Mouse (Mus musculus): ENCODE data around the gene Ankrd52. TPM values are rescaled to one million over a fixed set of nuclear protein-coding genes. Genes with fewer than 3 reads are reported as not detected.

Ankrd52 gene
- polyA plus RNA-seq, 1 experiment from 2014 or later, result 9.0 TPM

DNA sequence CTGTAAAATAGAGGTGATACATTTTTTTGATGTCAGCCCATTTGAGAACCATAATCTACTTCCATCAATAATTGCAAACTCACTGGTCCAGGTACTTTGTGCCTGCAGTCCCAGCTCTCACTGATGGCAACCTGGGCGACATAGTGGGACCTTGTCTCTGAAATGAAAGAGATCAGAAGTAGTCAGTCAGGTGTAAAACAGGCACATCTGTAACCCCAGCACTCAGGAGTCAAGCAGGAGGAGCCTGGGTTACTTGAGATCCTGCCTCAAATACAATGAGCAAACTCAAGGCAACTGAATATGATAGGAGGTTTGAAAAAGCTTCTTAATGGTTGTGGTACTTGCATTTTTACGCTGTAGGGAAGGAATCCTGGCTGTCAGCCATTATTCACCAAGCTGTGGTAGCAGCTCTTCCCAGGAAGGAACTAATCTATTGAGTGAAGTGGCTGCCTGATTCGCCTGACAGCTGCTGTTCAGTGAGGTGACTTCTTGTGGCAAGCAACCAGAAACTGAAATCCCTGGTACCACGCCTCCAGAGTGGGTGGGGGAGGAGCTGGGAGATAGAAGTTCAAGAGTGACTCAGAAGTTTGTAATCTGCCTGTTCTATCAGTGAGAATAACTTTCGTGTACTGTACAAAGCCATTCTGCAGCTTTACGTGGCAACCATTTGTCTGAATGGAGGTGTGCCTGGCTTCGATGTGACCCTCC, 32.2 kb upstream of the Ankrd52 start:
- no peak overlapping the region for H3K4me3 ChIP-seq
- H3K27ac ChIP-seq (replicated peaks), result no peak overlapping the region
- no peaks in the 10 kb centered on the region for H3K9me3 ChIP-seq (replicated peaks)
- no peaks in the 10 kb centered on the region for H3K27me3 ChIP-seq (ENCODE audit: low read depth, poor library complexity, severe bottlenecking)
- H3K4me1 ChIP-seq, result peaks cover 11% of the 10 kb centered on the region
- 78% methylated on average over 7 of the region's 7 CpGs for WGBS
- DNase-seq (ENCODE audit: low spot score), result no peak
- peaks cover 49% of the 10 kb centered on the region for H3K36me3 ChIP-seq

DNA sequence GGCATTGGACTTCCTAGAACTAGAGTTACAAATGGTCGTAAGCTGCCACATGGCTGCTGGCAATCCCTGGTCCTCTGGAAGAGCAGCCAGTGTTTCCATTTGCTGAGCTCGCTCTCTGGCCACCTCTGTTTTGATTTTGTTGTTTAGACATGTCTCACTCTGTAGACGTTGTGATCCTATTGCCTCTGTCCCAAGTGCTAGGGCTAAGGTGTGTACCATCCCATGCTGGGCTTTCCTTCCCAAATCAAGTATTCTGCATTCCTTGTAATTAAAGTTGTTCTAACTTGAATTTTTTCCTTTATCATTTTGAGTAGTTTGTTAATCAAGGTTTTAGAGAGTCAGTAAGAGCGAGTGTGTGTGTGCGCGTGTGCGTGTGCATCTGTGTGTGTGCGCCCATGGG, 29.4 kb upstream of the Ankrd52 start:
- 95% methylated on average over 8 of the region's 8 CpGs for WGBS

GRCm38 (mm10) chr10:128358796-128359195, 18.1 kb upstream of the Ankrd52 start:
- 47% methylated on average over 2 of the region's 2 CpGs for WGBS
- H3K36me3 ChIP-seq, result peaks cover 98% of the 10 kb centered on the region
- no peak overlapping the region for H3K4me3 ChIP-seq
- no peaks in the 10 kb centered on the region for H3K27me3 ChIP-seq (ENCODE audit: low read depth, poor library complexity, severe bottlenecking)
- DNase-seq (ENCODE audit: low spot score), result no peak
- H3K9me3 ChIP-seq (replicated peaks), result no peaks in the 10 kb centered on the region
- H3K27ac ChIP-seq (replicated peaks), result no peak overlapping the region
- no peaks in the 10 kb centered on the region for H3K4me1 ChIP-seq

More for the DNA sequence above, 29.4 kb upstream of the Ankrd52 start:
- peaks cover 60% of the 10 kb centered on the region for H3K36me3 ChIP-seq
- no peak overlapping the region for H3K27ac ChIP-seq (replicated peaks)
- no peaks in the 10 kb centered on the region for H3K9me3 ChIP-seq (replicated peaks)
- peaks cover 10% of the 10 kb centered on the region; the same call in 1 of the 2 replicates for H3K4me1 ChIP-seq
- DNase-seq (ENCODE audit: low spot score), result no peak
- no peak overlapping the region for H3K4me3 ChIP-seq
- no peaks in the 10 kb centered on the region for H3K27me3 ChIP-seq (ENCODE audit: low read depth, poor library complexity, severe bottlenecking)

DNA sequence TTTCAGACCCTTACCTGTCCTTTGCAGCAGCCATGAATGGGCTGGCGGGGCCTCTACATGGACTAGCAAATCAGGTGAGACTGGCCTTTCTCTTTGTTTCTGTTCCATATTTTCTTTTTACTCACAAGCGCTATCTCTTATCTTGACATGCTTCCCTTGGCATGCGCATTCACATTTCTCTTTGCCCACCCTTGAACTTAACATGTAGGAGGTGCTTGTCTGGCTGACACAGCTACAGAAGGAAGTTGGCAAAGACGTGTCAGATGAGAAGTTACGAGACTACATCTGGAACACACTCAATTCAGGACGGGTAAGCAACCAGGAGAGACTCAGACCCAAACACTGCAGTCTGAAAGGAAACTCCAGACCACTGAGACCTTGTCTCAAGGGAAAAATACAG, 17.7 kb upstream of the Ankrd52 start:
- 95% methylated on average over 6 of the region's 6 CpGs for WGBS
- Histone ChIP-seq H3K4me3 (no peak overlapping the region), H3K27me3 (ENCODE audit: low read depth, poor library complexity, severe bottlenecking) (no peaks in the 10 kb centered on the region), H3K9me3 (replicated peaks) (no peaks in the 10 kb centered on the region), H3K4me1 (no peaks in the 10 kb centered on the region), H3K27ac (replicated peaks) (no peak overlapping the region), H3K36me3 (peaks cover 98% of the 10 kb centered on the region)
- DNase-seq (ENCODE audit: low spot score), result no peak

DNA sequence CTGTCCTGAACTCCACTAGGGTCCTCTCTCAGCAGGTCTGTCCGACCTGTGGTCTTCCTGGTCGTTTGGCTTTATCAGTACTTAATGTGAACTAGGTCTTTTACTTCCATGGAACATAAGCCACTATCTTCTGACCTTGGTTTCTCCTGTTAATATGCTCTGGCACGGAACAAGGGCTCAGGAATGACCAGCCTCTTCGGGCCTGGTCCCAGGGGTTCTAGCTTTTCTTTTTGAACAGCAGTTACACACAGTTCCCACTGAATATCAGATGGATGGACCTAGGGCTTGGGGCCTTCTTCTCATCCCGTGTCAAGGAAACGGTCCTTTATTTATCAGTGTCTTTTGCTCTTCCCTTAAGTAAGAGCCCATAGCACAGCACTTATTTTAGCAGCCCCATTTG, 15.1 kb upstream of the Ankrd52 start:
- Histone ChIP-seq H3K27ac (replicated peaks) (no peak overlapping the region), H3K27me3 (ENCODE audit: low read depth, poor library complexity, severe bottlenecking) (no peaks in the 10 kb centered on the region), H3K4me1 (no peaks in the 10 kb centered on the region), H3K4me3 (no peak overlapping the region), H3K9me3 (replicated peaks) (no peaks in the 10 kb centered on the region), H3K36me3 (peaks cover 93% of the 10 kb centered on the region)
- DNase-seq (ENCODE audit: low spot score), result no peak
- WGBS, result 94% methylated on average over 6 of the region's 6 CpGs

GRCm38 (mm10) chr10:128362568-128362967, 14.3 kb upstream of the Ankrd52 start:
- WGBS, result 54% methylated on average over 3 of the region's 3 CpGs
- Histone ChIP-seq H3K27me3 (ENCODE audit: low read depth, poor library complexity, severe bottlenecking) (no peaks in the 10 kb centered on the region), H3K4me3 (no peak overlapping the region), H3K27ac (replicated peaks) (no peak overlapping the region), H3K9me3 (replicated peaks) (no peaks in the 10 kb centered on the region), H3K4me1 (peaks cover 4% of the 10 kb centered on the region), H3K36me3 (peaks cover 86% of the 10 kb centered on the region)
- no peak for DNase-seq (ENCODE audit: low spot score)

DNA sequence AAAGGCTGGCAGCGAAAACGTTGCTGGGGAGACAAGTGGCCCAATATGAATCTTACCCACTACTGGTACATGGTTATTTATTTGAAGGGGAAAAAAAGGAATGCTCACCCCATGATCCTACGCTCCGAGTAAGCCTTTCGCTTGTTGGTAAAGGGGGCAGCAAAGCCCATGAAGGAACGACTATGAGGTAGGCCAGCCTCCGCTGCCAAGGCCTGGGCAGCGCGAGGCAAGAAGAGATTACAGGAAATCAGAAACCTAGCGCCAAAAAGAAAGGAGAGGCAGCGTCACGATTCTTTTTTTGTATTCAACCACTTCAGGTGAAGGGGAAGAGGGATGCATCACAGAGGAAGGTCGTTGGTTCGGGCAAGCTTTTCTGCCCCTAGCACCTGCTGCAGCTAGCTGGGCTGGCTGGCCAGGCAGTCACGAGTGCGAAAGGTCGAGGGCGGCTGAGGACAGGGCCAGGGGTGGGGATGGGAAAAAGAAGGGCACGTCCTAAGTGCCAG, 9.0 kb upstream of the Ankrd52 start:
- WGBS, result 18% methylated on average over 19 of the region's 19 CpGs
- no peak for DNase-seq (ENCODE audit: low spot score)
- Histone ChIP-seq H3K4me1 (peaks cover 27% of the 10 kb centered on the region), H3K36me3 (peaks cover 32% of the 10 kb centered on the region), H3K27me3 (ENCODE audit: low read depth, poor library complexity, severe bottlenecking) (no peaks in the 10 kb centered on the region), H3K4me3 (peak overlapping the region; percentile 82), H3K27ac (replicated peaks) (peak overlapping the region; percentile 85), H3K9me3 (replicated peaks) (no peaks in the 10 kb centered on the region)

- peak; percentile 93 for DNase-seq (ENCODE audit: low spot score)
- 0% methylated on average over 87 of the region's 87 CpGs for WGBS
Observed at GRCm38 (mm10) chr10:128368402-128369217, 8.3 kb upstream of the Ankrd52 start, which contains the start of gene Coq10a. TSS of gene Coq10a (minus strand) at chr10:128368997.

GRCm38 (mm10) chr10:128369218-128369543, 7.7 kb upstream of the Ankrd52 start:
- H3K9me3 ChIP-seq (replicated peaks), result no peaks in the 10 kb centered on the region
- H3K27ac ChIP-seq (replicated peaks), result peak overlapping the region; percentile 85
- no peaks in the 10 kb centered on the region for H3K27me3 ChIP-seq (ENCODE audit: low read depth, poor library complexity, severe bottlenecking)
- peak overlapping the region; percentile 82 for H3K4me3 ChIP-seq
- 7% methylated on average over 9 of the region's 9 CpGs for WGBS
- H3K36me3 ChIP-seq, result peaks cover 20% of the 10 kb centered on the region
- no peak for DNase-seq (ENCODE audit: low spot score)
- H3K4me1 ChIP-seq, result peaks cover 27% of the 10 kb centered on the region

More at GRCm38 (mm10) chr10:128368402-128369217, 8.3 kb upstream of the Ankrd52 start, which contains the start of gene Coq10a:
- Histone ChIP-seq H3K4me1 (peaks cover 27% of the 10 kb centered on the region), H3K9me3 (replicated peaks) (no peaks in the 10 kb centered on the region), H3K4me3 (peak within 1 kb of the TSS; percentile 82), H3K36me3 (peaks cover 26% of the 10 kb centered on the region), H3K27ac (replicated peaks) (peak within 1 kb of the TSS; percentile 85), H3K27me3 (ENCODE audit: low read depth, poor library complexity, severe bottlenecking) (no peaks in the 10 kb centered on the region)

DNA sequence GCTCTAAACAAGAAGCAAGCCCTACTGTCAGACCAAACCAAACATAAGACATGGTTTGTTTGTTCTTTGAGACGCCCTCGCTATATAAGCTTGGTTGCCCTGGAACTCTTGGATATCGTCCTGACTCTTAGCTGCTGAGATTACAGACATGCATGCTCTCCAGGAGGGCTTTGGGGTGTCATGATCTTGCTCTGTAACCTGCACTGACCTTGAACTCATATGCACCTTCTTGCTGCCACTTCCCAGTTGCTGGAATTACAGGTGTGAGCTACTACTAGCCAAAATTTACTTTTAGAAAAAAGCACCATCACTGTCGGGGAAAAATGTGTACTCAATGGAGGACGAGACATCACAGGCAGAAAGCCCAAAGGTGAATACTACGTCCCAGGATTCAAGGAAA, 7.3 kb upstream of the Ankrd52 start:
- Histone ChIP-seq H3K4me1 (peaks cover 27% of the 10 kb centered on the region), H3K4me3 (peak overlapping the region; percentile 82), H3K9me3 (replicated peaks) (no peaks in the 10 kb centered on the region), H3K36me3 (peaks cover 16% of the 10 kb centered on the region), H3K27me3 (ENCODE audit: low read depth, poor library complexity, severe bottlenecking) (no peaks in the 10 kb centered on the region), H3K27ac (replicated peaks) (peak overlapping the region; percentile 85)
- WGBS, result 77% methylated on average over 6 of the region's 6 CpGs
- DNase-seq (ENCODE audit: low spot score), result no peak

DNA sequence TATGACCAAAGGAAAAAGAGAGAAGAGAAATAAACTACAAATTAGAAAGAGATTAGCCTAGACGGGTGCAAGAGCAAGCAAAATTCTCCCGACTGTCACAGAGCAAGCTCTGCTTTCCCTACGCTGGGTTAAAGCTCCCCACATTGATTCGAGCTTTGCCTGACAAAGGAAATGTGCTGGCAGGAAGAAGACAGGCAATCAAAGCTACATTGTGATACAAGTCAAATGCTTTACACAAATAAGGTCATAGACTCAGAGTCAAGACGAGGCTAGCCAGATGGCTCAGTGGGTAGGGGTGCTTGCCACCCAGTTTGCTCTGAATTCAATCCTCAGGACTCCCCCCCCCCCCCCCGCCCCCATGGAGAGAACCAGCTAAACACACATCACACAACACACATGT, 6.9 kb upstream of the Ankrd52 start:
- no peaks in the 10 kb centered on the region for H3K27me3 ChIP-seq (ENCODE audit: low read depth, poor library complexity, severe bottlenecking)
- no peak overlapping the region for H3K27ac ChIP-seq (replicated peaks)
- H3K4me1 ChIP-seq, result peaks cover 27% of the 10 kb centered on the region
- WGBS, result 70% methylated on average over 5 of the region's 6 CpGs
- H3K4me3 ChIP-seq, result no peak overlapping the region
- H3K9me3 ChIP-seq (replicated peaks), result no peaks in the 10 kb centered on the region
- no peak for DNase-seq (ENCODE audit: low spot score)
- peaks cover 12% of the 10 kb centered on the region for H3K36me3 ChIP-seq

DNA sequence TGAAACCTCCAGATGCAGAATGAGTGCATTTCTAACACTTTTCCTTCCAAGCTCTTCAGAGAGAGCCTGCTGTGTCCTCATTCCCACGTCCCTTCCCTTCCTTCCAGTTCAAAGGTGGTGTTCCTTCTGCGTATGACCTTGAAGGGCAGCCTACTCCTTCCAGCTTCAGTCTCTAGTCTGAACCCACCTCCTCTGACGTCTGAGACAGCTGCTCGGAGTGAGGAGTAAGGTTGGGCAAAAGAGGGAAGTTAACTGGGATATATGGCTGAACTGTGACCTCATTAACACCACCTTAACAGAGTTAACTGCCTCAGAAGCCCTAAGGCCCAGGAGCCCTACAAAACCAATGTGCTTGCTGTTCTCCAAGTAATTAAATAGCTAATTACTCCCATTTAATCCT, 6.3 kb upstream of the Ankrd52 start:
- 60% methylated on average over 4 of the region's 4 CpGs for whole genome bisulfite sequencing
- no peak overlapping the region for H3K27ac ChIP-seq (replicated peaks)
- DNase-seq (ENCODE audit: low spot score), result no peak

GRCm38 (mm10) chr10:128372142-128372541, 4.8 kb upstream of the Ankrd52 start:
- no peak for DNase-seq (ENCODE audit: low spot score)
- no peak overlapping the region for H3K4me3 ChIP-seq
- 80% methylated on average over 5 of the region's 5 CpGs for WGBS
- H3K27me3 ChIP-seq (ENCODE audit: low read depth, poor library complexity, severe bottlenecking), result no peaks in the 10 kb centered on the region
- H3K4me1 ChIP-seq, result peaks cover 38% of the 10 kb centered on the region
- H3K36me3 ChIP-seq, result no peaks in the 10 kb centered on the region
- no peaks in the 10 kb centered on the region for H3K9me3 ChIP-seq (replicated peaks)
- no peak overlapping the region for H3K27ac ChIP-seq (replicated peaks)

More for the DNA sequence above, 6.3 kb upstream of the Ankrd52 start:
- Histone ChIP-seq H3K27me3 (ENCODE audit: low read depth, poor library complexity, severe bottlenecking) (no peaks in the 10 kb centered on the region), H3K4me3 (no peak overlapping the region), H3K9me3 (replicated peaks) (no peaks in the 10 kb centered on the region), H3K4me1 (peaks cover 27% of the 10 kb centered on the region), H3K36me3 (peaks cover 6% of the 10 kb centered on the region)

All from midbrain, embryonic 10.5 days (tissue).